Mouse (Mus musculus): ENCODE measurements around the gene Gm10715. TPM values are rescaled to one million over a fixed set of nuclear protein-coding genes. Genes with fewer than 3 reads are reported as not detected.
"Not testable (repeated sequence)": the region's sequence is repeated elsewhere in the genome, so short reads cannot be mapped to it uniquely, and the experiment has no call there.

Gene Gm10715
- polyA plus RNA-seq (2012): 0.06 and 0.08 TPM in 2 replicates

GRCm38 (mm10) chr9:3036577-3036976 is at the start of gene Gm10715:
Gene Gm10715 (plus strand): TSS chr9:3036877.
- H3K4me1 ChIP-seq (ENCODE audit: control insufficient read depth); H3K36me3 ChIP-seq (ENCODE audit: control insufficient read depth); H3K9me3 ChIP-seq (ENCODE audit: control insufficient read depth, low read length); H3K27me3 ChIP-seq (ENCODE audit: control insufficient read depth); H3K4me3 ChIP-seq (replicated peaks): not testable (repeated sequence)

- not testable (repeated sequence) for H3K4me1 ChIP-seq (ENCODE audit: control insufficient read depth); H3K36me3 ChIP-seq (ENCODE audit: control insufficient read depth); H3K27me3 ChIP-seq (ENCODE audit: control insufficient read depth); H3K9me3 ChIP-seq (ENCODE audit: control insufficient read depth, low read length); H3K4me3 ChIP-seq (replicated peaks)
Measured at GRCm38 (mm10) chr9:3000445-3000972, 36.2 kb upstream of the Gm10715 start, which contains the start of gene Gm10722. Gene Gm10722 (plus strand): TSS chr9:3000922.

DNA sequence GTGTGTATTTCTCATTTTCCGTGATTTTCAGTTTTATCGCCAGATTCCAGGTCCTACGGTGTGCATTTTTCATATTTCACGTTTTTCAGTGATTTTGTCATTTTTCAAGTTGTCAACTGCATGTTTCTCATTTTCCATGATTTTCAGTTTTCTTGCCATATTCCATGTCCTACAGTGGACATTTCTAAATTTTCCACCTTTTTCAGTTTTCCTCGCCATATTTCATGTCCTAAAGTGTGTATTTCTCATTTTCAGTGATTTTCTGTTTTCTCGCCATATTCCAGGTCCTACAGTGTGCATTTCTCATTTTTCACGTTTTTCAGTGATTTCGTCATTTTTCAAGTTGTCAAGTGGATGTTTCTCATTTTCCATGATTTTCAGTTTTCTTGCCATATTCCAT is 35.7 kb upstream of the Gm10715 start:
- not testable (repeated sequence) for H3K36me3 ChIP-seq (ENCODE audit: control insufficient read depth); H3K9me3 ChIP-seq (ENCODE audit: control insufficient read depth, low read length); H3K4me3 ChIP-seq (replicated peaks); H3K4me1 ChIP-seq (ENCODE audit: control insufficient read depth); H3K27me3 ChIP-seq (ENCODE audit: control insufficient read depth)

DNA sequence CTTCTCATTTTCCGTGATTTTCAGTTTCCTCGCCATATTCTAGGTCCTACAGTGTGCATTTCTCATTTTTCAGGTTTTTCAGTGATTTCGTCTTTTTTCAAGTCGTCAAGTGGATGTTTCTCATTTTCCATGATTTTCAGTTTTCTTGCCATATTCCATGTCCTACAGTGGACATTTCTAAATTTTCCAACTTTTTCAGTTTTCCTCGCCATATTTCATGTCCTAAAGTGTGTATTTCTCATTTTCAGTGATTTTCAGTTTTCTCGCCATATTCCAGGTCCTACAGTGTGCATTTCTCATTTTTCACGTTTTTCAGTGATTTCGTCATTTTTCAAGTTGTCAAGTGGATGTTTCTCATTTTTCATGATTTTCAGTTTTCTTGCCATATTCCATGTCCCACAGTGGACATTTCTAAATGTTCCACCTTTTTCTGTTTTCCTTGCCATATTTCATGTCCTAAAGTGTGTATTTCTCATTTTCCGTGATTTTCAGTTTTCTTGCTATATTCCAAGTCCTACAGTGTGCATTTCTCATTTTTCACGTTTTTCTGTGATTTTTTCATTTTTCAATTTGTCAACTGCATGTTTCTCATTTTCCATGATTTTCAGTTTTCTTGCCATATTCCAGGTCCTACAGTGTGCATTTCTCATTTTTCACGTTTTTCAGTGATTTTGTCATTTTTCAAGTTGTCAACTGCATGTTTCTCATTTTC is 34.6 kb upstream of the Gm10715 start:
- H3K4me3 ChIP-seq (replicated peaks); H3K27me3 ChIP-seq (ENCODE audit: control insufficient read depth); H3K36me3 ChIP-seq (ENCODE audit: control insufficient read depth); H3K9me3 ChIP-seq (ENCODE audit: control insufficient read depth, low read length); H3K4me1 ChIP-seq (ENCODE audit: control insufficient read depth): not testable (repeated sequence)

DNA sequence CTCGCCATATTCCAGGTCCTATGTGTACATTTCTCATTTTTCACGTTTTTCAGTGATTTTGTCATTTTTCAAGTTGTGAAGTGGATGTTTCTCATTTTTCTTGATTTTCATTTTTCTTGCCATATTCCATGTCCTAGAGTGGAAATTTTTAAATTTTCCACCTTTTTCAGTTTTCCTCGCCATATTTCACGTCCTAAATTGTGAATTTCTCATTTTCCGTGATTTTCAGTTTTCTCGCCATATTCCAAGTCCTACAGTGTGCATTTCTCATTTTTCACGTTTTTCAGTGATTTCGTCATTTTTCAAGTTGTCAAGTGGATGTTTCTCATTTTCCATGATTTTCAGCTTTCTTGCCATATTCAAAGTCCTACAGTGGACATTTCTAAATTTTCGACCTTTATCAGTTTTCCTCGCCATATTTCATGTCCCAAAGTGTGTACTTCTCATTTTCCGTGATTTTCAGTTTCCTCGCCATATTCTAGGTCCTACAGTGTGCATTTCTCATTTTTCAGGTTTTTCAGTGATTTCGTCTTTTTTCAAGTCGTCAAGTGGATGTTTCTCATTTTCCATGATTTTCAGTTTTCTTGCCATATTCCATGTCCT is 33.8 kb upstream of the Gm10715 start, which contains the start of gene Gm11168:
Gene Gm11168, plus strand, starts transcription at position 553 of the 603 bp plus-strand sequence.
- H3K27me3 ChIP-seq (ENCODE audit: control insufficient read depth); H3K36me3 ChIP-seq (ENCODE audit: control insufficient read depth); H3K9me3 ChIP-seq (ENCODE audit: control insufficient read depth, low read length); H3K4me3 ChIP-seq (replicated peaks); H3K4me1 ChIP-seq (ENCODE audit: control insufficient read depth): not testable (repeated sequence)

GRCm38 (mm10) chr9:3006179-3006578 is 30.5 kb upstream of the Gm10715 start:
- not testable (repeated sequence) for H3K9me3 ChIP-seq (ENCODE audit: control insufficient read depth, low read length); H3K4me1 ChIP-seq (ENCODE audit: control insufficient read depth); H3K4me3 ChIP-seq (replicated peaks); H3K36me3 ChIP-seq (ENCODE audit: control insufficient read depth); H3K27me3 ChIP-seq (ENCODE audit: control insufficient read depth)

- not testable (repeated sequence) for H3K4me3 ChIP-seq (replicated peaks); H3K9me3 ChIP-seq (ENCODE audit: control insufficient read depth, low read length); H3K27me3 ChIP-seq (ENCODE audit: control insufficient read depth); H3K36me3 ChIP-seq (ENCODE audit: control insufficient read depth); H3K4me1 ChIP-seq (ENCODE audit: control insufficient read depth)
Measured at GRCm38 (mm10) chr9:3006636-3007035, 30.0 kb upstream of the Gm10715 start.

DNA sequence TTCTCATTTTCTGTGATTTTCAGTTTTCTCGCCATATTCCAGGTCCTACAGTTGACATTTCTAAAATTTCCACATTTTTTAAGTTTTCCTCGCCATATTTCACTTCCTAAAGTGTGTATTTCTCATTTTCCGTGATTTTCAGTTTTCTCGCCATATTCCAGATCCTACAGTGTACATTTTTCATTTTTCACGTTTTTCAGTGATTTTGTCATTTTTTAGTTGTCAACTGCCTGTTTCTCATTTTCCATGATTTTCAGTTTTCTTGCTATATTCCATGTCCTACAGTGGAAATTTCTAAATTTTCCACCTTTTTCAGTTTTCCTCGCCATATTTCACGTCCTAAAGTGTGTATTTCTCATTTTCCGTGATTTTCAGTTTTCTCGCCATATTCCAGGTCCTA is 29.4 kb upstream of the Gm10715 start:
- not testable (repeated sequence) for H3K4me3 ChIP-seq (replicated peaks); H3K27me3 ChIP-seq (ENCODE audit: control insufficient read depth); H3K4me1 ChIP-seq (ENCODE audit: control insufficient read depth); H3K36me3 ChIP-seq (ENCODE audit: control insufficient read depth); H3K9me3 ChIP-seq (ENCODE audit: control insufficient read depth, low read length)

DNA sequence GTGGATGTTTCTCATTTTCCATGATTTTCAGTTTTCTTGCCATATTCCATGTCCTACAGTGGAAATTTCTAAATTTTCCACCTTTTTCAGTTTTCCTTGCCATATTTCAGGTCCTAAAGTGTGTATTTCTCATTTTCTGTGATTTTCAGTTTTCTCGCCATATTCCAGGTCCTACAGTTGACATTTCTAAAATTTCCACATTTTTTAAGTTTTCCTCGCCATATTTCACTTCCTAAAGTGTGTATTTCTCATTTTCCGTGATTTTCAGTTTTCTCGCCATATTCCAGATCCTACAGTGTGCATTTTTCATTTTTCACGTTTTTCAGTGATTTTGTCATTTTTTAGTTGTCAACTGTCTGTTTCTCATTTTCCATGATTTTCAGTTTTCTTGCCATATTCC is 27.3 kb upstream of the Gm10715 start:
- H3K4me1 ChIP-seq (ENCODE audit: control insufficient read depth); H3K36me3 ChIP-seq (ENCODE audit: control insufficient read depth); H3K27me3 ChIP-seq (ENCODE audit: control insufficient read depth); H3K9me3 ChIP-seq (ENCODE audit: control insufficient read depth, low read length); H3K4me3 ChIP-seq (replicated peaks): not testable (repeated sequence)

DNA sequence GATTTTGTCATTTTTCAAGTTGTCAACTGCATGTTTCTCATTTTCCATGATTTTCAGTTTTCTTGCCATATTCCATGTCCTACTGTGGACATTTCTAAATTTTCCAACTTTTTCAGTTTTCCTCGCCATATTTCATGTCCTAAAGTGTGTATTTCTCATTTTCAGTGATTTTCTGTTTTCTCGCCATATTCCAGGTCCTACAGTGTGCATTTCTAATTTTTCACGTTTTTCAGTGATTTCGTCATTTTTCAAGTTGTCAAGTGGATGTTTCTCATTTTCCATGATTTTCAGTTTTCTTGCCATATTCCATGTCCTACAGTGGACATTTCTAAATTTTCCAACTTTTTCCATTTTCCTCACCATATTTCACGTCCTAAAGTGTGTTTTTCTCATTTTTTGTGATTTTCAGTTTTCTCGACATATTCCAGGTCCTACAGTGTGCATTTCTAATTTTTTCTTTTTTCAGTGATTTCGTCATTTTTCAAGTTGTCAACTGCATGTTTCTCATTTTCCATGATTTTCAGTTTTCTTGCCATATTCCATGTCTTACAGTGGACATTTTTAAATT is 24.5 kb upstream of the Gm10715 start:
- not testable (repeated sequence) for H3K27me3 ChIP-seq (ENCODE audit: control insufficient read depth); H3K9me3 ChIP-seq (ENCODE audit: control insufficient read depth, low read length); H3K4me1 ChIP-seq (ENCODE audit: control insufficient read depth); H3K4me3 ChIP-seq (replicated peaks); H3K36me3 ChIP-seq (ENCODE audit: control insufficient read depth)

DNA sequence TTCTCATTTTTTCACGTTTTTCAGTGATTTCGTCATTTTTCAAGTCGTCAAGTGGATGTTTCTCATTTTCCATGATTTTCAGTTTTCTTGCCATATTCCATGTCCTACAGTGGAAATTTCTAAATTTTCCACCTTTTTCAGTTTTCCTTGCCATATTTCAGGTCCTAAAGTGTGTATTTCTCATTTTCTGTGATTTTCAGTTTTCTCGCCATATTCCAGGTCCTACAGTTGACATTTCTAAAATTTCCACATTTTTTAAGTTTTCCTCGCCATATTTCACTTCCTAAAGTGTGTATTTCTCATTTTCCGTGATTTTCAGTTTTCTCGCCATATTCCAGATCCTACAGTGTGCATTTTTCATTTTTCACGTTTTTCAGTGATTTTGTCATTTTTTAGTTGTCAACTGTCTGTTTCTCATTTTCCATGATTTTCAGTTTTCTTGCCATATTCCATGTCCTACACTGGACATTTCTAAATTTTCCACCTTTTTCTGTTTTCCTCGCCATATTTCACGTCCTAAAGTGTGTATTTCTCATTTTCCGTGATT is 23.9 kb upstream of the Gm10715 start, which contains the start of gene Gm10721:
Gene Gm10721, plus strand, starts transcription at position 408 of the 547 bp plus-strand sequence.
- H3K4me1 ChIP-seq (ENCODE audit: control insufficient read depth); H3K9me3 ChIP-seq (ENCODE audit: control insufficient read depth, low read length); H3K36me3 ChIP-seq (ENCODE audit: control insufficient read depth); H3K27me3 ChIP-seq (ENCODE audit: control insufficient read depth); H3K4me3 ChIP-seq (replicated peaks): not testable (repeated sequence)

DNA sequence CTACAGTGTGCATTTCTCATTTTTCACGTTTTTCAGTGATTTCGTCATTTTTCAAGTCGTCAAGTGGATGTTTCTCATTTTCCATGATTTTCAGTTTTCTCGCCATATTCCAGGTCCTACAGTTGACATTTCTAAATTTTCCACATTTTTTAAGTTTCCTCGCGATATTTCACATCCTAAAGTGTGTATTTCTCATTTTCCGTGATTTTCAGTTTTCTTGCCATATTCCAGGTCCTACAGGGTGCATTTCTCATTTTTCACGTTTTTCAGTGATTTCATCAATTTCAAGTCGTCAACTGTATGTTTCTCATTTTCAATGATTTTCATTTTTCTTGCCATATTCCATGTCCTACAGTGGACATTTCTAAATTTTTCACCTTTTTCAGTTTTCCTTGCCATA is 21.3 kb upstream of the Gm10715 start, which contains the start of gene Gm10720:
Gene Gm10720, plus strand, starts transcription at position 301 of the 400 bp plus-strand sequence.
- H3K9me3 ChIP-seq (ENCODE audit: control insufficient read depth, low read length); H3K27me3 ChIP-seq (ENCODE audit: control insufficient read depth); H3K4me1 ChIP-seq (ENCODE audit: control insufficient read depth); H3K4me3 ChIP-seq (replicated peaks); H3K36me3 ChIP-seq (ENCODE audit: control insufficient read depth): not testable (repeated sequence)

DNA sequence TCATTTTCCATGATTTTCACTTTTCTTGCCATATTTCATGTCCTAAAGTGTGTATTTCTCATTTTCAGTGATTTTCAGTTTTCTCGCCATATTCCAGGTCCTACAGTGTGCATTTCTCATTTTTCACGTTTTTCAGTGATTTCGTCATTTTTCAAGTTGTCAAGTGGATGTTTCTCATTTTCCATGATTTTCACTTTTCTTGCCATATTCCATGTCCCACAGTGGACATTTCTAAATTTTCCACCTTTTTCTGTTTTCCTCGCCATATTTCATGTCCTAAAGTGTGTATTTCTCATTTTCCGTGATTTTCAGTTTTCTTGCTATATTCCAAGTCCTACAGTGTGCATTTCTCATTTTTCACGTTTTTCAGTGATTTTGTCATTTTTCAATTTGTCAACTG is 20.8 kb upstream of the Gm10715 start:
- H3K36me3 ChIP-seq (ENCODE audit: control insufficient read depth); H3K4me3 ChIP-seq (replicated peaks); H3K4me1 ChIP-seq (ENCODE audit: control insufficient read depth); H3K9me3 ChIP-seq (ENCODE audit: control insufficient read depth, low read length); H3K27me3 ChIP-seq (ENCODE audit: control insufficient read depth): not testable (repeated sequence)

- not testable (repeated sequence) for H3K36me3 ChIP-seq (ENCODE audit: control insufficient read depth); H3K27me3 ChIP-seq (ENCODE audit: control insufficient read depth); H3K9me3 ChIP-seq (ENCODE audit: control insufficient read depth, low read length); H3K4me1 ChIP-seq (ENCODE audit: control insufficient read depth); H3K4me3 ChIP-seq (replicated peaks)
Measured at GRCm38 (mm10) chr9:3017108-3017507, 19.6 kb upstream of the Gm10715 start, which contains the start of gene Gm10719. Gene Gm10719 (plus strand): TSS chr9:3017408.
